Mouse (Mus musculus) mesoderm, embryonic 11.5 days (tissue): ENCODE measurements at regions not wholly inside any gene's neighbourhood (a gene's known extent, or its start where the extent isn't known, plus 50 kb on each side); places are given as distances from the start of the nearest gene placed in this dataset.

ENCODE experiments used
- DNase-seq: peaks from one replicate; pipeline ENCODE4 v3.0.0-alpha.2; 2012; ENCODE audit warnings: low read depth, low spot score

DNA sequence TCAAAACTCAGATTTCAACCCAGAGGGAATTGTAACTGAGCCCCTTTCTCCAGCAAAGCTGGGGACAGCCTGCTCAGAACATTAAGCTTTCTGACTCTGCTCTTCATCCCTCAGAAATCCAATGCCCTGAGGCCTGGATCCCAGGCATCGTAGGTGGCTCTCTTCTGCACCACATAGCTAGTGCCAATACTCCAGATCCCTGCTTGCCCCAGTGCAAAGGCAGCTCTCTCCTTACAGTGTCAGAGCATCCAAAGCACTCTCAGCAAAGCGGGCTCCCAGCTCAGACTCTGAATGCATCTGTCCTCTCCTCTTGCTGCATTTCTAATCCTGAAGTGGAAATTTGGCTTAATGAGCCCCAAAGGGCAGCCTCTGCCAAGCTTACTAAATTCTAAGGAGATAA lies 59.4 kb upstream of the Ddit4l start:
- peak; percentile 12 for DNase-seq

DNA sequence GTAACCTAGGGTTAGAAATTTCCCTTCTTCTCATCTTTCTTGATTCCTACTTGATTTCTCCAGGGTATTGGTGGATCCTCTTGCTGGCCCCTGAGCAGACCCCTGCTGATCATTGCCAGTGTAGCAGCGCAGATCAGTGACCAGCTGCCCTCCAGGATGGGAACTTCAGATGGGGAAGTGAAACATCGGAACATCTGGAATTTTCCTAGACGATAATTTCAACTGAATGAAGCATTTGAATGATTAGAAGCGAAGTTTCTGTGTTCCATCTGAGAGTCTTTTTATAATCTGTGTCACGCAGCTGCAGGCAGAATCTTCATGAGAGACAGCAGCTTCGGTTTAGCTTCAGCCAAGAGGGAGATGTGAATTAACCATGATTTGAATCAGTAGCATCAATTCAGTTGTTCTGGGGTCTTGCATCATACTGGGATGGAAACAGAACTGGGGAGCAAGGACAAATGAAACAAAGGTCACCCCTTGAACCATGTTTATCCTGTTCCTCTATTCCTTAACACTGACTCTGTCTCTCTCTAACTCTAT lies 57.8 kb upstream of the Ddit4l start:
- DNase-seq: peak; percentile 16

GRCm38 (mm10) chr3:137564282-137564681 lies 57.1 kb upstream of the Ddit4l start:
- no peak for DNase-seq

GRCm38 (mm10) chr3:137568580-137569313 lies 52.7 kb upstream of the Ddit4l start:
- no peak for DNase-seq
